Mouse (Mus musculus) ES-E14 (cell line): ENCODE measurements around the gene Ptprn2. TPM values are rescaled to one million over a fixed set of nuclear protein-coding genes. Genes with fewer than 3 reads are reported as not detected.

Experiments used
- DNase-seq: peaks from one replicate; pipeline ENCODE4 v3.0.0-alpha.2; 2013; ENCODE audit warnings: low read depth, low spot score
- H3K27ac ChIP-seq: 2 replicates; pipeline ENCODE4 v1.5.1; 2012; ENCODE audit warnings: low read depth, mild to moderate bottlenecking, low read length, moderate library complexity, mixed read lengths; ENCODE audit not compliant: poor library complexity, insufficient read depth, severe bottlenecking
- H3K36me3 ChIP-seq: 2 replicates; pipeline ENCODE4 v1.6.1; 2012; ENCODE audit warnings: mild to moderate bottlenecking, low read length, moderate library complexity, mixed read lengths; ENCODE audit not compliant: control insufficient read depth, poor library complexity, insufficient read depth, severe bottlenecking
- H3K4me1 ChIP-seq, 2 experiments: fragments of 150-350 bp in 1 of 2; sonication (generic) in 1 of 2; 2 replicates each; pipeline ENCODE4 v1.6.1; 2012; ENCODE audit warnings: low read length in 2 of 2, mild to moderate bottlenecking in 1 of 2, mixed read lengths in 1 of 2; ENCODE audit not compliant: control insufficient read depth in 2 of 2, insufficient read depth in 2 of 2, poor library complexity in 1 of 2
- H3K4me3 ChIP-seq, 2 experiments: fragments of 150-350 bp in 1 of 2; sonication (generic) in 1 of 2; 2 replicates each; pipeline ENCODE4 v1.5.1; 2012; ENCODE audit warnings: low read length in 2 of 2, low read depth in 1 of 2, mild to moderate bottlenecking in 1 of 2, mixed read lengths in 1 of 2; ENCODE audit not compliant: insufficient read depth in 1 of 2, poor library complexity in 1 of 2, severe bottlenecking in 1 of 2
- H3K9ac ChIP-seq: 2 replicates; pipeline ENCODE4 v1.6.1; 2012; ENCODE audit warnings: low read depth, mild to moderate bottlenecking, low read length, mixed read lengths; ENCODE audit not compliant: poor library complexity, insufficient read depth, severe bottlenecking
- H3K9me3 ChIP-seq: fragments of 150-350 bp; sonication (generic); 2 replicates; pipeline ENCODE4 v1.6.1; 2012; ENCODE audit warnings: low read depth, mild to moderate bottlenecking, low read length; ENCODE audit not compliant: control insufficient read depth, insufficient read depth
- CHD2 ChIP-seq: IDR thresholded peaks from 2 replicates; pipeline ENCODE4 v1.6.1; 2014; ENCODE audit warnings: mild to moderate bottlenecking, low read depth, low read length, inconsistent platforms
- HCFC1 ChIP-seq: IDR thresholded peaks from 2 replicates; pipeline ENCODE4 v1.6.1; 2012; ENCODE audit warnings: low read length, inconsistent platforms, borderline replicate concordance; ENCODE audit not compliant: insufficient read depth
- MAFK ChIP-seq: IDR thresholded peaks from 2 replicates; pipeline ENCODE4 v1.6.1; 2014; ENCODE audit warnings: mild to moderate bottlenecking, low read depth, low read length, inconsistent platforms; ENCODE audit not compliant: insufficient read depth
- ZC3H11A ChIP-seq: IDR thresholded peaks from 2 replicates; pipeline ENCODE4 v1.6.1; 2012; ENCODE audit warnings: low read depth, mild to moderate bottlenecking, inconsistent platforms, low read length, borderline replicate concordance
- ZNF384 ChIP-seq: IDR thresholded peaks from 2 replicates; pipeline ENCODE4 v1.6.1; 2012; ENCODE audit warnings: low read depth, low read length, inconsistent platforms
- in situ Hi-C, 2 experiments: fragments of 600-800 bp; cut with MboI; formaldehyde crosslinking; loops; one replicate each; pipeline ENCODE4 v1.15.1; 2025; ENCODE audit warnings: low sequenced_read_pairs in 2 of 2, inconsistent platforms in 1 of 2; ENCODE audit not compliant: unreplicated experiment in 2 of 2
- total RNA-seq: library from RNA; depleted of rRNA; stranded (reverse); fragments of 300-350 nt; gene quantifications from 2 replicates; pipeline ENCODE4 v1.2.3, GENCODE M21; 2012

Gene Ptprn2
- total RNA-seq, 1 experiment: 0.40 TPM

DNA sequence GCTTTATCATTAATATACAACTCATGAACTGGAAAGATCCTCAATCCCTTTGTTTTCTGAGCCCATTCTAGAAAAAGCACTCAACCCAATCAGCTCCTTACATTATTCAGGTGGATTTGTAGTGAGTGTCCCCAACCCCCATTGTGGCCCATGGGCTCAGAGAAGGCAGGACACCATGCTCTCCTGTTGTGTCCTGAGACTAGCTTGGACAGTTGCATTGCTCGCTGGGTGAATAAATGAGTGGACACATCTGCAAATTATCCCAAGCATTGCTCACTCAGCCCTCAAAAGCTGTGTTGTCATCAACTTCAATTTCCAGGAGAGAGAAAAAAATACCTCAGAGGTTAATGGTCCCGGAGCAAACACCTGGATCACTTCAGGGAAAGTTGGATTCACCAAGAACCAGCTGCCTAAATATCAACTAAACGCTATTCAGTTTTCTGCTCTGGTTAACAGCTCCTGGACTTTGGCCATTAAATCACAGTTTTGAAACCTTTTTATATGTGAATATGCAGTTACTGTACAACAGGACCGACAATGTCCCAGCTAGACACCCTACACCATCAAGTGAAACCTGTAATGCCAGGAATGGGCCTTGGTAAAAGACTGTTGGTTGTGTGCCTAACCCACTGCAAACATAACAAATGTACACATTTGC is 376.0 kb downstream of the Ptprn2 start:
- no peaks in the 10 kb centered on the region for H3K4me1 ChIP-seq
- H3K4me3 ChIP-seq: no peak overlapping the region
- in situ Hi-C loops: no loop called here
- no peak for DNase-seq
- H3K36me3 ChIP-seq: no peaks in the 10 kb centered on the region
- no peaks in the 10 kb centered on the region for H3K9me3 ChIP-seq
- no peak overlapping the region for H3K27ac ChIP-seq
- TF ChIP-seq MAFK (no peak), CHD2 (no peak), ZNF384 (no peak), HCFC1 (no peak), ZC3H11A (no peak)
- H3K9ac ChIP-seq: no peak overlapping the region

DNA sequence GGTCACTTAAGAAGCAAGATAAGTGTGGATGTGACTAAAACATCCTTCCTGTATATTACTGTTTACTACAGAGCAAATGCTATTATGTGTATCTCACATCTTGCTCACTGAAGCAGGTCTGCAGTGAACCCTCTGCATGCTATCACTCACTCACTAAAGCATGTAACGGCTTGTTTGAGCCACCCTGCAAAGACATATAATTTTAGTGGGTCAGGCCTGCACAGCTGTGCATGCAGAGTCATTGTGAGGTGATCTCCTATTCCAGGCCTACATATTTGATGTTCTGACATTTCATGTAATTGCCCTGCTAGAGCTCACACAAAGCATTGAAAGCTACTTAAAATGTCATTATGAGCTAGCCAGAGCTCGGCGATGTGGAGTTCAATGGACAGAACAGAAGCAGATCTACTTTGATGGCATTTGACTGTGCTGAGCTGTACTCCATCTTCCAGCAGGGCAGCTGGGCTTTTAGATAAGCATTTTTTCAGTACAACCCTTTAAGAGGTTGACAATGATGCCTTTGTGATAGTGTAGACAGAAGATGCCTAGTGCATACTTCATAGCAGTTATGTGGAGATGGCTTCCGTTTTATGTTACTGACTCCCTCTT is 377.9 kb downstream of the Ptprn2 start:
- no peak for TF ChIP-seq HCFC1
- TF ChIP-seq CHD2: no peak
- TF ChIP-seq MAFK: no peak
- TF ChIP-seq ZC3H11A: no peak
- no peak for TF ChIP-seq ZNF384
- in situ Hi-C loops: no loop called here
- DNase-seq: no peak
- Histone ChIP-seq H3K9me3 (no peaks in the 10 kb centered on the region), H3K9ac (no peak overlapping the region), H3K4me1 (no peaks in the 10 kb centered on the region), H3K4me3 (no peak overlapping the region), H3K27ac (no peak overlapping the region), H3K36me3 (no peaks in the 10 kb centered on the region)

DNA sequence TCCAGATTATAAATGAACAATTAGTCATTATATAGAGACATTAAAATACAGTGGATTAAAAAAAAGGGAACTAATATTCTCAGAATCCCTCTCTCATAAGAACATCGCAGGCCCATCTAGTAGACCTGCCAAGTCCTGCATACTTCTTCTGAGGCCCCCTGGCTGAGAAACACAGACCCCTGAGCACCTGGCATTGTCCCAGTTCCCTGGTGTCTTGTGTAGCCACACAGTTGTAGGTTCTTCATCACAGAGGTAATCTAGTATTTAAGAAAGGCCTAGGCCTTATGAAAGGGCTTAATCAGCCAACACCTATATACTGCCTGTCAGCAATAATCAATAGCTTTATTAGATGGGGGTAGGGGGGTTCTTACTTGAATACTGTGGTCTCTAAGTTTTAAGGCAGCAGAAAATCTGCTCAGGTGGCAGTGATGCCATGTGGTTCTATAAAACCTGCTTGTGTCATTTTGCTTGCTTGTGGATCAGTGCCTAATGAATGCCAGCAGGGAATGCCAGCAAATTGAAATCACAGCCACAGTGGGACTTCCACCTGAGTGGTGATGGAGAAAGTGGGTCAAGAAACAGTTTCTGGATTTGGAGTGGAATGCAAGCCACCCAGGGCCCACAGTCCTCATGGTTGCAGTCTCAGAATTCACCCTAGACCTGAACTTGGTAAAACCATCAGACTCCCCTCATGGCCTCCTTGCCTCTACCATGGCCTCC is 388.5 kb downstream of the Ptprn2 start:
- Histone ChIP-seq H3K9me3 (no peaks in the 10 kb centered on the region), H3K27ac (no peak overlapping the region), H3K4me1 (no peaks in the 10 kb centered on the region), H3K4me3 (no peak overlapping the region), H3K36me3 (no peaks in the 10 kb centered on the region), H3K9ac (no peak overlapping the region)
- TF ChIP-seq MAFK (no peak), HCFC1 (no peak)
- no peak for DNase-seq
- in situ Hi-C loops: no loop called here

DNA sequence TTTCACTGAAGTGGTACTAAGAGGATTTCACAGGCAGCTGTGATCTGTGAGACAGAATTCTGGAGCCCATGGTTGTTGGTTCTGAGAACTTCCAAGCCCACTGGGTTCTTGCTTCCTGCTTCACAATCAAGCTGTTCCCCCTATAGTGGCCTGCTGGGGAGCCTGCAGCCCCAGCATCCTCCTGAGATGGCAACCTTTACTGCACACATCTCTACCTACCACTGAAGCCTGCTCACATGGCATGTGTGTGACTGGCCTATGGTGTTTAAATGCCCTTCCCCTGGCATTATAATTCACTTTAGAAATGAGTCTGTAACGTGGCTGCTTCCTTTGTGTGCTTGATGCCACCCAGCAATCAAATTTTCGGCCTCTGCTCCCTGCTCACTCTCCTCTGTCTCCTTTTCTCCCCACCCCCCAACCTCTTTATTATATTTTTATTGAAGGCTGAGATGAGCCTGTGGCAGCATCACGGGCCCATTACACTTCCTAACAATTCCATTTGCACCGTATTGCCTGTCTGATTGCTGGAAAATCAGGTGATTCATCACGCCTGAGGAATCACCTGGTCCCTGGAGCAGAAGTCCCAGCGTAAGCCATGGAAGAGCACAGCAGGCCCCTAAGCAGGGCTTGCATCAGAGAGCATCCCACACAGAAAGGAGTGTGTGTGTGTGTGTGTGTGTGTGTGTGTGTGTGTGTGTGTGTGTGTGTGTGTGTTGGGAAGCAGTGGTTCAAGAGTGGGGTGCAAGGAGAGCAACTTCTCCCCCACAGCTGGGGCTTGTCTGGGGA is 402.2 kb downstream of the Ptprn2 start:
- in situ Hi-C loops: no loop called here
- DNase-seq: no peak
- Histone ChIP-seq H3K4me3 (no peak overlapping the region), H3K9ac (no peak overlapping the region), H3K9me3 (no peaks in the 10 kb centered on the region), H3K27ac (no peak overlapping the region), H3K36me3 (no peaks in the 10 kb centered on the region), H3K4me1 (no peaks in the 10 kb centered on the region)
- TF ChIP-seq CHD2 (no peak), ZC3H11A (no peak), HCFC1 (no peak), ZNF384 (no peak), MAFK (no peak)
